Mouse (Mus musculus) CH12.LX (cell line): ENCODE measurements around the gene Rae1. TPM values are rescaled to one million over a fixed set of nuclear protein-coding genes. Genes with fewer than 3 reads are reported as not detected.

Experiments
- DNase-seq: peaks from one replicate; pipeline ENCODE4 v3.0.0-alpha.2; 2013; ENCODE audit errors: extremely low read depth
- H3K27ac ChIP-seq: 2 replicates; pipeline ENCODE4 v1.5.1; 2012; ENCODE audit warnings: low read depth, mild to moderate bottlenecking, control low read depth, moderate library complexity; ENCODE audit not compliant: insufficient read depth
- H3K27me3 ChIP-seq: replicated peaks from 2 replicates; pipeline ENCODE3; 2012; ENCODE audit warnings: inconsistent platforms
- H3K36me3 ChIP-seq, 2 experiments: replicated peaks in 1 of 2; 2 replicates each; pipeline versions ENCODE3 to v1.6.1; 2012; ENCODE audit warnings: inconsistent platforms in 1 of 2, low read length in 1 of 2, mild to moderate bottlenecking in 1 of 2, mixed read lengths in 1 of 2, moderate library complexity in 1 of 2; ENCODE audit not compliant: control insufficient read depth in 1 of 2, insufficient read depth in 1 of 2
- H3K4me1 ChIP-seq, 2 experiments: 2 replicates each; pipeline ENCODE4 v1.6.1; 2012; ENCODE audit warnings: inconsistent platforms in 1 of 2, moderate library complexity in 1 of 2; ENCODE audit not compliant: insufficient read depth in 2 of 2, control insufficient read depth in 1 of 2
- H3K4me2 ChIP-seq: 2 replicates; pipeline ENCODE4 v1.6.1; 2012; ENCODE audit warnings: low read depth, mild to moderate bottlenecking, control low read depth; ENCODE audit not compliant: poor library complexity, insufficient read depth, severe bottlenecking
- H3K4me3 ChIP-seq, 3 experiments: fragments of 150-350 bp in 1 of 3; sonication (generic) in 1 of 3; replicated peaks in 1 of 3; 2 replicates each; pipeline versions ENCODE3 to v1.5.1; 2011 to 2012; ENCODE audit warnings: low read depth in 2 of 3, low read length in 2 of 3, mild to moderate bottlenecking in 2 of 3, moderate library complexity in 2 of 3, control low read depth in 1 of 3, improper control_type of control experiment in 1 of 3, inconsistent platforms in 1 of 3, mixed read lengths in 1 of 3; ENCODE audit not compliant: poor library complexity in 1 of 3
- H3K79me2 ChIP-seq: replicated peaks from 2 replicates; pipeline ENCODE4 v1.6.1; 2012; ENCODE audit warnings: mild to moderate bottlenecking, moderate library complexity; ENCODE audit not compliant: control insufficient read depth, poor library complexity, insufficient read depth, severe bottlenecking; ENCODE audit errors: extremely low read depth
- H3K9ac ChIP-seq: 2 replicates; pipeline ENCODE4 v1.6.1; 2012; ENCODE audit warnings: low read depth, mild to moderate bottlenecking, control low read depth, moderate library complexity; ENCODE audit not compliant: insufficient read depth
- H3K9me3 ChIP-seq: replicated peaks from 2 replicates; pipeline ENCODE3; 2012; ENCODE audit warnings: low read length, inconsistent platforms, mixed read lengths
- BHLHE40 ChIP-seq: IDR thresholded peaks from 2 replicates; pipeline ENCODE4 v1.6.1; 2011; ENCODE audit warnings: mild to moderate bottlenecking, low read depth, low read length, improper control_type of control experiment
- HCFC1 ChIP-seq: IDR thresholded peaks from 2 replicates; pipeline ENCODE4 v1.6.1; 2012; ENCODE audit warnings: low read depth, mild to moderate bottlenecking, inconsistent platforms, low read length, improper control_type of control experiment
- JUND ChIP-seq: conservative IDR thresholded peaks from 2 replicates; pipeline ENCODE4 v1.6.1; 2011; ENCODE audit warnings: low read depth, low read length, improper control_type of control experiment
- MAX ChIP-seq: IDR thresholded peaks from 2 replicates; pipeline ENCODE4 v1.6.1; 2011; ENCODE audit warnings: low read length, improper control_type of control experiment
- MAZ ChIP-seq: IDR thresholded peaks from 2 replicates; pipeline ENCODE4 v1.6.1; 2012; ENCODE audit warnings: low read depth, mild to moderate bottlenecking, inconsistent platforms, low read length, improper control_type of control experiment, moderate library complexity
- MYC ChIP-seq: IDR thresholded peaks from 2 replicates; pipeline ENCODE4 v1.6.1; 2011; ENCODE audit warnings: low read depth, mild to moderate bottlenecking, improper control_type of control experiment, low read length
- NELFE ChIP-seq: IDR thresholded peaks from 2 replicates; pipeline ENCODE4 v1.6.1; 2011; ENCODE audit warnings: low read depth, low read length, improper control_type of control experiment
- PAX5 ChIP-seq: IDR thresholded peaks from 2 replicates; pipeline ENCODE4 v1.6.1; 2012; ENCODE audit warnings: low read length, inconsistent platforms, mixed read lengths
- POLR2A ChIP-seq: IDR thresholded peaks from 2 replicates; pipeline ENCODE4 v1.6.1; 2011; ENCODE audit warnings: low read depth, mild to moderate bottlenecking, improper control_type of control experiment, low read length
- TCF12 ChIP-seq: IDR thresholded peaks from 2 replicates; pipeline ENCODE4 v1.6.1; 2014; ENCODE audit warnings: low read depth, mild to moderate bottlenecking, inconsistent platforms, low read length, improper control_type of control experiment
- USF1 ChIP-seq: IDR thresholded peaks from 2 replicates; pipeline ENCODE4 v1.6.1; 2014; ENCODE audit warnings: low read depth, mild to moderate bottlenecking, inconsistent platforms, low read length, improper control_type of control experiment
- USF2 ChIP-seq: conservative IDR thresholded peaks from 2 replicates; pipeline ENCODE4 v1.6.1; 2011; ENCODE audit warnings: low read depth, low read length, improper control_type of control experiment
- ZC3H11A ChIP-seq: IDR thresholded peaks from 2 replicates; pipeline ENCODE4 v1.6.1; 2012; ENCODE audit warnings: low read depth, mild to moderate bottlenecking, inconsistent platforms, low read length, improper control_type of control experiment
- ZKSCAN1 ChIP-seq: IDR thresholded peaks from 2 replicates; pipeline ENCODE4 v1.6.1; 2012; ENCODE audit warnings: low read depth, inconsistent platforms, low read length, improper control_type of control experiment, borderline replicate concordance
- ZMIZ1 ChIP-seq: IDR thresholded peaks from 2 replicates; pipeline ENCODE4 v1.6.1; 2012; ENCODE audit warnings: low read depth, mild to moderate bottlenecking, inconsistent platforms, low read length, improper control_type of control experiment
- ZNF384 ChIP-seq: IDR thresholded peaks from 2 replicates; pipeline ENCODE4 v1.6.1; 2012; ENCODE audit warnings: low read depth, low read length, improper control_type of control experiment, inconsistent platforms
- dilution Hi-C: fragments of 300-500 bp; cut with MboI; formaldehyde crosslinking; loops from 2 replicates; pipeline ENCODE4 v1.14.3; 2020; ENCODE audit warnings: low sequenced_read_pairs; ENCODE audit not compliant: extremely low pct_unique_long_range_greater_than_20kb, extremely low pct_ligation_motif_present
- in situ Hi-C: fragments of 300-500 bp; cut with MboI; formaldehyde crosslinking; loops from 3 replicates; pipeline ENCODE4 v1.14.3; 2019; ENCODE audit warnings: low sequenced_read_pairs, low pct_ligation_motif_present, low pct_unique_long_range_greater_than_20kb, mixed read lengths
- polyA plus RNA-seq: library from polyadenylated mRNA; unstranded; fragments of >175 nt; gene quantifications from 2 replicates; pipeline ENCODE4 v1.2.1, GENCODE M21; 2012; ENCODE audit warnings: low read depth; ENCODE audit not compliant: insufficient read length
- total RNA-seq, 2 experiments: library from RNA; depleted of rRNA; stranded (reverse); fragments of 300-350 nt in 1 of 2; fragments of >200 nt in 1 of 2; gene quantifications; 2 replicates each; pipeline ENCODE4 v1.2.3; 2012 to 2014

Rae1 gene
- total and polyA plus RNA-seq, 3 experiments = 86.3 to 114 (median 95.0) TPM

GRCm38 (mm10) chr2:173014741-173015287 lies 14.9 kb downstream of the Rae1 start:
- peaks cover 23 to 42% of the 10 kb centered on the region in 2 experiments for H3K4me1 ChIP-seq
- DNase-seq = no peak
- dilution Hi-C loops (no loop called here), in situ Hi-C loops (loop anchor here (5.0 to 25.0 kb wide), 2 partner anchors 67 to 147 kb away; partner anchors contain the start of gene Pck1)
- no peak overlapping the region for H3K4me2 ChIP-seq
- H3K36me3 ChIP-seq = peaks cover 60 to 69% of the 10 kb centered on the region in 2 experiments
- no peak overlapping the region for H3K9ac ChIP-seq
- H3K79me2 ChIP-seq = no peaks in the 10 kb centered on the region
- H3K27me3 ChIP-seq = no peaks in the 10 kb centered on the region
- no peaks in the 10 kb centered on the region for H3K9me3 ChIP-seq
- no peak overlapping the region for H3K27ac ChIP-seq
- TF ChIP-seq PAX5 = no peak
- no peak for TF ChIP-seq ZNF384
- no peak for TF ChIP-seq MAX
- no peak for TF ChIP-seq MYC
- no peak for TF ChIP-seq BHLHE40
- TF ChIP-seq USF1 = no peak
- no peak for TF ChIP-seq TCF12
- TF ChIP-seq POLR2A = no peak
- H3K4me3 ChIP-seq = no peak overlapping the region

- Histone ChIP-seq H3K4me1 (peaks cover 30 to 48% of the 10 kb centered on the region in 2 experiments), H3K79me2 (peaks cover 6% of the 10 kb centered on the region), H3K4me2 (no peak overlapping the region), H3K36me3 (peaks cover 29 to 37% of the 10 kb centered on the region in 2 experiments), H3K9me3 (no peaks in the 10 kb centered on the region), H3K27ac (no peak overlapping the region), H3K4me3 (no peak overlapping the region), H3K9ac (no peak overlapping the region), H3K27me3 (peaks cover 6% of the 10 kb centered on the region)
- no peak for DNase-seq
- TF ChIP-seq MAZ (no peak), MYC (no peak), ZMIZ1 (no peak), JUND (no peak), USF2 (no peak), ZKSCAN1 (no peak), NELFE (no peak), MAX (no peak), ZC3H11A (no peak), HCFC1 (no peak)
- dilution Hi-C loops = no loop called here
- in situ Hi-C loops = loop anchor here (5.0 to 25.0 kb wide), 2 partner anchors 64 to 144 kb away; partner anchors contain the start of gene Pck1
Observed at GRCm38 (mm10) chr2:173017940-173018339, 18.0 kb downstream of the Rae1 start.
